Mouse (Mus musculus) layer of hippocampus, adult 2 months (tissue): ENCODE data around the gene Rwdd2b. TPM values are rescaled to one million over a fixed set of nuclear protein-coding genes. Genes with fewer than 3 reads are reported as not detected.

ENCODE experiments used
- DNase-seq, 2 experiments: peaks; one replicate each; pipeline ENCODE4 v3.0.0; 2022; ENCODE audit warnings: low spot score in 2 of 2
- H3K27ac ChIP-seq: fragments of 200-600 bp; 2 replicates; pipeline ENCODE4 v1.8.1; 2022
- H3K4me3 ChIP-seq: fragments of 200-600 bp; 2 replicates; pipeline ENCODE4 v1.8.1; 2022; ENCODE audit warnings: mild to moderate bottlenecking
- CTCF ChIP-seq: fragments of 200-600 bp; conservative IDR thresholded peaks from 2 replicates; pipeline ENCODE4 v1.8.1; 2022; ENCODE audit warnings: antibody characterized with exemption, mild to moderate bottlenecking, moderate library complexity
- total RNA-seq, 2 experiments: library from RNA; stranded (reverse); gene quantifications; 2 replicates each; pipeline ENCODE4 v1.2.3; 2021

Gene Rwdd2b
- total RNA-seq, 2 experiments from 2014 or later = 11.0 to 11.9 TPM

DNA sequence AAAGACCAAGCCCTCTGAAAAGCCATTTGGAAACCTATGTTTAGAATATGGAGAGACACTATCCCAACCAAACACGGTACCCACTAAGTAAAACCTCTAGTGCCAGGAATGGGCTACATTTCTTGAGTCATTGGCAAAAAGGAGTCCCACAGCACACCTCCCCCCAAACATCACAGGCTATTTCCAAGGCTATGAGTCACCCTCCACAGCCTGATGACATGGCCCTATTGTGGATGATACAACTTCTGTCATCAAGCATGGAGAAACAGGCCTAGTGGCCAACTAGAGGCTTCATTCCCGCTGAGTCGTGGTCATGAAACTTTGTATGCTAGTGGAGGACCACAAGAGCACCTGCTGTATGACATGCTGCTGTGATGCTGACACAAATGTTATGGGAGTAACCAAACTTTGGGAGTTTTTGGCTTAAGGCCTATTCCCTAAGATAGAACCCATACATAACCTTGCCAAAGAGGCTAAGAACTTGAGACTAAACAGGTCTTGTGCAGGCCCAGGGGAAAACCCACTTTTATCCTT, 52.9 kb downstream of the Rwdd2b start:
- H3K4me3 ChIP-seq = no peak overlapping the region
- no peak for DNase-seq
- no peak overlapping the region for H3K27ac ChIP-seq
- TF ChIP-seq CTCF = no peak

DNA sequence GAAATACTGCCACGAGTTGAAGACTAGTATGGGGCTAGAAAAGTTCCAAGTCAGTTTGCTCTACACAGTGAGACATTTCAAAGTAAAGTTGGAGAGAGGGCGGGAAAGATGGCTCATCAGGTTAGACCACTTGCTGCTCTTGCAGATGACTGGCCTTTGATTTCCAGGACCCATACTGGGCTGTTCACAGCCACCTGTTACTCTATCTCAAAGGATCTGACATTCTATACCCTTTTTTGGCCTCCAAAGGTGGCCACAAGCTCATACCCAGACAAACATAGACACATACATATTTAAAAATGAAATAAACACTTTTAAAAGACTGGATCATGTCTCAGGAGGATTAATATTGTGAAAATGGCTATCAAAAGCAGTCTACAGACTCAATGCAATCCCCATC, 56.0 kb downstream of the Rwdd2b start:
- DNase-seq = no peak
- no peak overlapping the region for H3K4me3 ChIP-seq
- H3K27ac ChIP-seq = no peak overlapping the region
- no peak for TF ChIP-seq CTCF

Other genes starting within 250 kb of the Rwdd2b start
- gene N6amt1, start 86.4 kb downstream of the Rwdd2b start, total RNA-seq = 10 to 100 TPM; 19.7 to 20.8 TPM
- gene Ltn1, start 8.0 kb downstream of the Rwdd2b start, total RNA-seq = 10 to 100 TPM; 45.3 to 45.7 TPM
- 10 to 100 TPM; 45.0 to 48.5 TPM for gene Usp16, start 14.1 kb upstream of the Rwdd2b start, total RNA-seq
- 100 to 1,000 TPM; 167 to 173 TPM for gene Cct8, start 55.3 kb upstream of the Rwdd2b start, total RNA-seq
- gene Map3k7cl, start 112.8 kb upstream of the Rwdd2b start, total RNA-seq = under 1 TPM in 1 of 2 experiments, not detected in 1; 0.49 TPM